Mouse (Mus musculus): ENCODE data around the gene Tgif1. TPM values are rescaled to one million over a fixed set of nuclear protein-coding genes. Genes with fewer than 3 reads are reported as not detected.

The Tgif1 gene
- total RNA-seq, 1 experiment, result 74.6 TPM

DNA sequence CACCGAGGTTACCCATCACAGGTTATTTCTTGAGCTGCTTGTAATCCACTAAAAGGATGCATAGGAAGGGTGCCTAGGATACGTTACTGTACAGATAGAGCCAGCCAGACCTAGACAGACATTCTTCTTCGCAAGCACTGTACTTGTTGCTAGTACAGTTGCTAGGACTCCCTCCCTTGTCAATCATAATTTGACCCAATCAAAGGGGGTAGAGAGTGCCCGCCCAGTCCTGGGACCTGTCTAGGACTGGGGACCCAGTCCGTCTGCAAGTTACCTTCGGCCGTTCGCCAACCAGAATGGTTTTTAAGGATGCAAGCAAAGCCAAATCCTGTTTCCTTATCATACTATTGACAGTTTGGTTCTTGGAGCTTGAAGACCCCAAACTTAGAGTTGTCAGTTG is 10.8 kb upstream of the Tgif1 start:
- TF ChIP-seq ZC3H11A (IDR thresholded peaks at IDR 0.05; ENCODE audit: borderline replicate concordance, low read depth, low read length) (no peak), CHD2 (IDR thresholded peaks at IDR 0.05; ENCODE audit: low read depth, low read length) (no peak), HCFC1 (IDR thresholded peaks at IDR 0.05; ENCODE audit: borderline replicate concordance, insufficient read depth, low read length) (no peak), ZNF384 (IDR thresholded peaks at IDR 0.05; ENCODE audit: low read depth, low read length) (no peak), MAFK (IDR thresholded peaks at IDR 0.05; ENCODE audit: insufficient read depth, low read depth, low read length) (no peak)
- H3K9ac ChIP-seq (ENCODE audit: insufficient read depth, low read depth, low read length, poor library complexity, severe bottlenecking), result peak overlapping the region; percentile 55
- no peak for DNase-seq (ENCODE audit: low read depth, low spot score)

DNA sequence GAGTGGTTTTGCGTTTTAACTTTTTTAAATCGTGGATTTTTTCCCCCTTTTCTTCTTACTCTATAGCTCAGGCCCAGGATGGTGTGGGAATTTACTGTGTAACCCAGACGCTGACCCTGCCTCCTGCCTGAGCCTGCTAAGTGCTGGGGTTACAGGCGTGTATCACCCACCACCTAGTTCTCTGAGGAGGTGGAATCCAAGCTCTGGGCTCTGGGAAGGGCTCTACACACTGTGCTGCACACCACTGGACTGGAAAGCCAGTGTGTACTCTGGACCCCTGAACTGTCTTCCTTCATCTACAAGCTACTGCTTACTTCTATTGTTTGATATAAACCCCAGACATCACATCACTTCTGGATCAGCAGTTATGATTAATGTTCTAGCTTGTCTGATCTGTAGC is 5.5 kb upstream of the Tgif1 start:
- Histone ChIP-seq H3K27ac (ENCODE audit: insufficient read depth, low read depth, low read length, poor library complexity, severe bottlenecking) (no peak overlapping the region), H3K36me3 (ENCODE audit: control insufficient read depth, insufficient read depth, low read length, poor library complexity, severe bottlenecking) (peaks cover 16% of the 10 kb centered on the region; the same call in 1 of the 2 replicates), H3K9me3 (ENCODE audit: control insufficient read depth, insufficient read depth, low read depth, low read length) (no peaks in the 10 kb centered on the region), H3K4me1 (ENCODE audit: control insufficient read depth in 2 of 2, insufficient read depth in 2 of 2, low read length in 2 of 2, poor library complexity in 1 of 2) (peaks cover 5 to 10% of the 10 kb centered on the region in 2 experiments; a peak in 3 of 4 replicates), H3K4me3 (ENCODE audit: insufficient read depth in 1 of 2, low read depth in 1 of 2, low read length in 2 of 2, poor library complexity in 1 of 2, severe bottlenecking in 1 of 2) (no peak overlapping the region), H3K9ac (ENCODE audit: insufficient read depth, low read depth, low read length, poor library complexity, severe bottlenecking) (no peak overlapping the region)
- TF ChIP-seq ZNF384 (IDR thresholded peaks at IDR 0.05; ENCODE audit: low read depth, low read length), result no peak
- no peak for TF ChIP-seq ZC3H11A (IDR thresholded peaks at IDR 0.05; ENCODE audit: borderline replicate concordance, low read depth, low read length)
- TF ChIP-seq HCFC1 (IDR thresholded peaks at IDR 0.05; ENCODE audit: borderline replicate concordance, insufficient read depth, low read length), result no peak
- TF ChIP-seq MAFK (IDR thresholded peaks at IDR 0.05; ENCODE audit: insufficient read depth, low read depth, low read length), result no peak
- TF ChIP-seq CHD2 (IDR thresholded peaks at IDR 0.05; ENCODE audit: low read depth, low read length), result no peak
- in situ Hi-C loops (cut with MboI; ENCODE audit: low sequenced_read_pairs in 2 of 2, unreplicated experiment in 2 of 2), result no loop called here
- DNase-seq (ENCODE audit: low read depth, low spot score), result no peak

More for the DNA sequence above, 10.8 kb upstream of the Tgif1 start:
- peak overlapping the region; percentile 11 to 51 for H3K4me3 ChIP-seq (ENCODE audit: insufficient read depth in 1 of 2, low read depth in 1 of 2, low read length in 2 of 2, poor library complexity in 1 of 2, severe bottlenecking in 1 of 2)
- peak overlapping the region; percentile 98 for H3K27ac ChIP-seq (ENCODE audit: insufficient read depth, low read depth, low read length, poor library complexity, severe bottlenecking)
- H3K36me3 ChIP-seq (ENCODE audit: control insufficient read depth, insufficient read depth, low read length, poor library complexity, severe bottlenecking), result peaks cover 12% of the 10 kb centered on the region; the same call in 1 of the 2 replicates
- H3K4me1 ChIP-seq (ENCODE audit: control insufficient read depth in 2 of 2, insufficient read depth in 2 of 2, low read length in 2 of 2, poor library complexity in 1 of 2), result peaks cover 3 to 18% of the 10 kb centered on the region in 2 experiments; a peak in 3 of 4 replicates
- H3K9me3 ChIP-seq (ENCODE audit: control insufficient read depth, insufficient read depth, low read depth, low read length), result no peaks in the 10 kb centered on the region
- in situ Hi-C loops (cut with MboI; ENCODE audit: low sequenced_read_pairs in 2 of 2, unreplicated experiment in 2 of 2), result no loop called here

DNA sequence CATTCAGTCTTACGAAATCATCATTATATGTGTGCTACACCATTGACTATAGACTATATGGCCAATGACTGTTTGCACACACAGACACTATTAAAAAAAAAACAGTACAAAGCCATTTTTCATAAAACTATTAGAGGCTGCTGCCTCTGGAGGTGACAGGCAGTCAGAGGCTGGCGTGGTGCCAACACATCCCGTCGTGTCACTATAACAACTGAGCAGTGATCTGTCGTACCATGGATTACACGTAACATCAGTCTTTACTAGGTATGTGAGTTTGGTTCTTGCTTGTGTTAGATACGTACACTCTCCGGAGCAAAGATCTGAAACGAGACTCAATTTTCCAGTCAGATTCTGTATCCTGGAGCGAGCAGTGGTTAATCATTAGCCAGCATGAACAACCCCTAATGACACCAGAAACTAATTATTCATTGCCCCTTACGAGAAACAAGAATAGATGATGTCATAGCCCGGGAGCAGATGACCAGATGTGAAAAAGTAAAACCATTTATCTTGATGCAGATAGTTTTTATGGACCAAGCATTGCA is 3.6 kb upstream of the Tgif1 start:
- no peak overlapping the region for H3K9ac ChIP-seq (ENCODE audit: insufficient read depth, low read depth, low read length, poor library complexity, severe bottlenecking)
- H3K4me1 ChIP-seq (ENCODE audit: control insufficient read depth in 2 of 2, insufficient read depth in 2 of 2, low read length in 2 of 2, poor library complexity in 1 of 2), result peaks cover 2 to 5% of the 10 kb centered on the region in 2 experiments; a peak in 2 of 4 replicates
- in situ Hi-C loops (cut with MboI; ENCODE audit: low sequenced_read_pairs in 2 of 2, unreplicated experiment in 2 of 2), result no loop called here
- H3K4me3 ChIP-seq (ENCODE audit: insufficient read depth in 1 of 2, low read depth in 1 of 2, low read length in 2 of 2, poor library complexity in 1 of 2, severe bottlenecking in 1 of 2), result no peak overlapping the region
- TF ChIP-seq ZNF384 (IDR thresholded peaks at IDR 0.05; ENCODE audit: low read depth, low read length) (no peak), HCFC1 (IDR thresholded peaks at IDR 0.05; ENCODE audit: borderline replicate concordance, insufficient read depth, low read length) (no peak), ZC3H11A (IDR thresholded peaks at IDR 0.05; ENCODE audit: borderline replicate concordance, low read depth, low read length) (no peak), MAFK (IDR thresholded peaks at IDR 0.05; ENCODE audit: insufficient read depth, low read depth, low read length) (no peak), CHD2 (IDR thresholded peaks at IDR 0.05; ENCODE audit: low read depth, low read length) (no peak)
- H3K27ac ChIP-seq (ENCODE audit: insufficient read depth, low read depth, low read length, poor library complexity, severe bottlenecking), result no peak overlapping the region
- DNase-seq (ENCODE audit: low read depth, low spot score), result no peak
- peaks cover 13% of the 10 kb centered on the region; the same call in 1 of the 2 replicates for H3K36me3 ChIP-seq (ENCODE audit: control insufficient read depth, insufficient read depth, low read length, poor library complexity, severe bottlenecking)
- no peaks in the 10 kb centered on the region for H3K9me3 ChIP-seq (ENCODE audit: control insufficient read depth, insufficient read depth, low read depth, low read length)

DNA sequence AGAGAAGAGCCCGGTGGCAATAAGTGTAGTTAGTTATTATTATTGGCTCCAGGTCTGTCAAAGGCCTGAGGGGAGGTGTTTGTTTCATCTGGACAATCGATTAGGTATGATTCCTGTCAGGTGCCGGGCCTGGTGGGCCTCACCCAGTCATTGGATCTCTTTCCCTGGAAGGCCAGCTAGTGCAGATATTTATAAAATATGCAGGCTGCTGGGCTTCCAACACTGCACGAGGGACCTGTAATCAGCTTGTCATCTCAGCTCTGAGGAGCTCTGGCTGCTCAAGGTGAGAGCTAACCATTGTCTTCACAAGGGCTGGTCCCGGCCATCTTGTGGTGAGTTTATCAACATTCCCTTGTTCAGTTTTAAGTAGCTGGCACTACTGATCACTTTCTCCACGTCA is 675 bp upstream of the Tgif1 start:
- Histone ChIP-seq H3K9ac (ENCODE audit: insufficient read depth, low read depth, low read length, poor library complexity, severe bottlenecking) (peak overlapping the region; percentile 89), H3K4me3 (ENCODE audit: insufficient read depth in 1 of 2, low read depth in 1 of 2, low read length in 2 of 2, poor library complexity in 1 of 2, severe bottlenecking in 1 of 2) (peak overlapping the region; percentile 95 to 96), H3K4me1 (ENCODE audit: control insufficient read depth in 2 of 2, insufficient read depth in 2 of 2, low read length in 2 of 2, poor library complexity in 1 of 2) (peaks cover 0 to 2% of the 10 kb centered on the region in 2 experiments; a peak in 2 of 4 replicates), H3K9me3 (ENCODE audit: control insufficient read depth, insufficient read depth, low read depth, low read length) (no peaks in the 10 kb centered on the region), H3K27ac (ENCODE audit: insufficient read depth, low read depth, low read length, poor library complexity, severe bottlenecking) (peak overlapping the region; percentile 97; the same call in 1 of the 2 replicates), H3K36me3 (ENCODE audit: control insufficient read depth, insufficient read depth, low read length, poor library complexity, severe bottlenecking) (peaks cover 16% of the 10 kb centered on the region; the same call in 1 of the 2 replicates)
- TF ChIP-seq ZC3H11A (IDR thresholded peaks at IDR 0.05; ENCODE audit: borderline replicate concordance, low read depth, low read length), result no peak
- no peak for TF ChIP-seq CHD2 (IDR thresholded peaks at IDR 0.05; ENCODE audit: low read depth, low read length)
- no peak for TF ChIP-seq MAFK (IDR thresholded peaks at IDR 0.05; ENCODE audit: insufficient read depth, low read depth, low read length)
- no peak for TF ChIP-seq ZNF384 (IDR thresholded peaks at IDR 0.05; ENCODE audit: low read depth, low read length)
- TF ChIP-seq HCFC1 (IDR thresholded peaks at IDR 0.05; ENCODE audit: borderline replicate concordance, insufficient read depth, low read length), result no peak
- in situ Hi-C loops (cut with MboI; ENCODE audit: low sequenced_read_pairs in 2 of 2, unreplicated experiment in 2 of 2), result no loop called here
- no peak for DNase-seq (ENCODE audit: low read depth, low spot score)
